Mouse (Mus musculus) MEL-GATA-1-ER (cell line): ENCODE measurements around the gene Ncs1.

ENCODE experiments used
- DNase-seq: peaks from one replicate; pipeline ENCODE4 v3.0.0-alpha.2; 2012; ENCODE audit warnings: low read depth; ENCODE audit errors: extremely low read depth

Ncs1 gene

GRCm38 (mm10) chr2:31245491-31246141 is at the start of gene Ncs1:
Gene Ncs1, plus strand, starts transcription at chr2:31245823.
- no peak for DNase-seq

GRCm38 (mm10) chr2:31198621-31199020 is 47.0 kb upstream of the Ncs1 start:
- DNase-seq = no peak

GRCm38 (mm10) chr2:31200051-31200450 is 45.6 kb upstream of the Ncs1 start:
- no peak for DNase-seq

GRCm38 (mm10) chr2:31201851-31202250 is 43.8 kb upstream of the Ncs1 start:
- no peak for DNase-seq

GRCm38 (mm10) chr2:31202357-31202756 is 43.3 kb upstream of the Ncs1 start:
- DNase-seq = no peak

GRCm38 (mm10) chr2:31202956-31203355 is 42.7 kb upstream of the Ncs1 start:
- no peak for DNase-seq

GRCm38 (mm10) chr2:31204677-31205076 is 40.9 kb upstream of the Ncs1 start:
- no peak for DNase-seq

GRCm38 (mm10) chr2:31206211-31206610 is 39.4 kb upstream of the Ncs1 start:
- DNase-seq = no peak

GRCm38 (mm10) chr2:31206882-31207281 is 38.7 kb upstream of the Ncs1 start:
- no peak for DNase-seq

GRCm38 (mm10) chr2:31208544-31209142 is 37.0 kb upstream of the Ncs1 start:
- no peak for DNase-seq

GRCm38 (mm10) chr2:31209525-31209924 is 36.1 kb upstream of the Ncs1 start:
- no peak for DNase-seq

- no peak for DNase-seq
These were observed 35.3 kb upstream of the Ncs1 start for GRCm38 (mm10) chr2:31210144-31210847.

- DNase-seq = no peak
These were observed 34.4 kb upstream of the Ncs1 start for GRCm38 (mm10) chr2:31211204-31211603.

- DNase-seq = no peak
These were observed 31.3 kb upstream of the Ncs1 start for GRCm38 (mm10) chr2:31214211-31214796.

- no peak for DNase-seq
These were observed 27.0 kb upstream of the Ncs1 start for GRCm38 (mm10) chr2:31218611-31219010.

- no peak for DNase-seq
These were observed 26.2 kb upstream of the Ncs1 start for GRCm38 (mm10) chr2:31219470-31219869.

GRCm38 (mm10) chr2:31220844-31221243 is 24.8 kb upstream of the Ncs1 start:
- DNase-seq = no peak

- DNase-seq = no peak
These were observed 24.0 kb upstream of the Ncs1 start for GRCm38 (mm10) chr2:31221582-31221981.

GRCm38 (mm10) chr2:31228768-31229311 is 16.8 kb upstream of the Ncs1 start:
- DNase-seq = no peak

GRCm38 (mm10) chr2:31239203-31239696 is 6.4 kb upstream of the Ncs1 start:
- DNase-seq = peak; percentile 88

- no peak for DNase-seq
These were observed 5.8 kb upstream of the Ncs1 start for GRCm38 (mm10) chr2:31239833-31240232.

GRCm38 (mm10) chr2:31241639-31242038 is 4.0 kb upstream of the Ncs1 start:
- no peak for DNase-seq
